Mouse (Mus musculus): ENCODE results near the gene Tab1. TPM values are rescaled to one million over a fixed set of nuclear protein-coding genes. Genes with fewer than 3 reads are reported as not detected.
A peak's percentile ranks its signal among the peaks of the same experiment; 100 is the strongest.

Gene Tab1
- total RNA-seq, 2 experiments from 2014 or later, result 11.9 to 18.3 TPM

DNA sequence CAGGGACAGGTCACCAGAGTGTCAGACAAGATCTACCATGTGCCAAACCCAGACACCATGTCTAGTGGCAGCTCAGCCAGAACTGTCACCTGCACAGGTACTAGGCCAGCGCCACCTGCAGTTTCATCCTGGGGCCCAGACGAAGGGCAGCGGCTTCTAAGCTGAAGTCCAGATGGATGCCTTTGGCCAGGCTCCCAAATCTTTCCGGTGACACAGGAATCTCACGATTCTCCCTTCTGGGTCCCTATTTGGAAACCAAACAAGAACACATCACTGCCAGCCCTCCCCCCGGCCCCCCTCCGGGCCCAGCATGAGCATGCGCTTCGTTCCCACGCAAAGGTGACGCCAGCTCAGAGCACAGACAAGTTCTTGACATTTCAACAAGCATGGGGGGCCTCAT is 30.3 kb downstream of the Tab1 start:
- no peak for DNase-seq

DNA sequence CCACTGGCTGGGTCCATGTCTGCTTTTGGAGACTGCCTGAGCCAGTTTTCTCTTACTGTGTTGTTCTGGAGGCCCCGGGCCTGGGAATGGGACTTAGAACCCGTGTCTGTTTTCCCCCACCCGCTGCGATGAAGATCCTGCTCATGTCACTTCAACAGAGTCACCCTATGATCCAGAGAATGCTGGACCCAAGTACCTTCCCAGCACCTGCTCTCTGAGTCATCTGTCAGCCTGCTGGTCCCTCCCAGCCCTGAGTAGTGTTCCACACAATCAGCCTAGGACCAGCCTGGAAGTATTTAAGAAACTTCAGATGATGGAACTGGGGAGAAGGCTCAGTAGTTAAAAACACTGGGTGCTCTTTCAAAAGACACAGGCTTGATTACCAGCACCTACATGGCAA is 30.8 kb downstream of the Tab1 start:
- DNase-seq, result no peak

GRCm38 (mm10) chr15:80165396-80165795 is 32.5 kb downstream of the Tab1 start:
- no peak for DNase-seq

GRCm38 (mm10) chr15:80169484-80169883 is 36.6 kb downstream of the Tab1 start:
- no peak for DNase-seq

DNA sequence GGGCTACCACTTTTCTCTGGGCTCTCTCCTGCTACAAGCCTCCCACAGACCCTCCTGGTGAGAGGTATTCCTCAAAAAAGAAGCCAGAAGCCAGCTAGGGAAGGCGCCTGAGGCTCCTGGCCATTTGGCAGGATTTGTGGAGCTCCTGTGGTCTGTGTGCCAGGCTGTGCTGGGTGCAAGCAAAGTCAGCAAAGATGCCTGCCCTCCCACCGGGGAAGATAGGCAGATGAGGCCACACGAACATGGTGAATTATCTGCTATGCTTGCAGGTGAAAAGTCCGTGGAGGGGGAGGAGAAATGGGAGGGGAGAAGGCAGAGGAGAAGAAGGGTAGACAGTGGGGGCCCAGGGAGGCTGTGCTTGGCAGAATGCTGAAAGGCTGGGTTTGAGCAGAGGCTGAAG is 37.4 kb downstream of the Tab1 start:
- no peak for DNase-seq

- DNase-seq, result no peak
These were observed 38.4 kb downstream of the Tab1 start for GRCm38 (mm10) chr15:80171286-80171685.

- DNase-seq, result no peak
These were observed 38.9 kb downstream of the Tab1 start for GRCm38 (mm10) chr15:80171791-80172190.

DNA sequence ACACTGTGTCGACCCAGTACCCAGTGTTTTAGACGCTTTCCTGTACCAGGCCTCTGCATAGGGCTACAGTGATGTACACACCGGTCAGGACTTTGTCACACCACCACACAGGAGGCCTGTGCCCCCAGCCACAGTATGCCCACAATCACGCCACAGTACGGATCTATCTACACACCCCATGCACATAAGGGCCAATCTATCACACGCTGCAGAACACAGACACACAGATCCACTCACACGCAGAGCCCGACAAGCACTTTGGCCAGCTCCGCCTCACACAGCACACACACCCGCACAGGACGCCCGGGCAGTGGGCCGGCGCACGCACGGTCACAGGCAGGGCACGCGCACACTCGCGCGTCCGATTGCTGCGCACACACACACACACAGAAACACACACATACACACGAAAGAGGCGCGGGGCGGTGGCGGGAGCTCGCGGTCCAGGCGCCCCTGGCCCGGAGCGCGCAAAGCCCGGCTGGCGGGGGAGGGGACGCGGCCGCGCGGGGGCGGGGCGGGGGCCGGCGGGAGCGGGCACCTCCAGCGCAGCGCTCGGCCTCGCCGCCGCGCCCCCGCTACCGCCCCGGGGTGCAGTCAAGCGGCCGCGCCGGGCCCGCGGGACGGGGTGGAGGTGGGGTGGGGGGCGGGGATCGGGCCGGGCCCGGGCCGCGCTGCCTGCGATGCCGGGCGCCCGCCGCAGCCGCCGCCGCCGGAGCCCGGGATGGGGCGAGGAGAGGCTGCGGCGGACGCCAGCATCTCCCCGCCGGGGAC is 40.3 kb downstream of the Tab1 start, which contains the start of gene Mgat3:
TSS of gene Mgat3 (plus strand) at position 721 of the 771 bp plus-strand sequence.
- peak; percentile 38 to 59 for DNase-seq

DNA sequence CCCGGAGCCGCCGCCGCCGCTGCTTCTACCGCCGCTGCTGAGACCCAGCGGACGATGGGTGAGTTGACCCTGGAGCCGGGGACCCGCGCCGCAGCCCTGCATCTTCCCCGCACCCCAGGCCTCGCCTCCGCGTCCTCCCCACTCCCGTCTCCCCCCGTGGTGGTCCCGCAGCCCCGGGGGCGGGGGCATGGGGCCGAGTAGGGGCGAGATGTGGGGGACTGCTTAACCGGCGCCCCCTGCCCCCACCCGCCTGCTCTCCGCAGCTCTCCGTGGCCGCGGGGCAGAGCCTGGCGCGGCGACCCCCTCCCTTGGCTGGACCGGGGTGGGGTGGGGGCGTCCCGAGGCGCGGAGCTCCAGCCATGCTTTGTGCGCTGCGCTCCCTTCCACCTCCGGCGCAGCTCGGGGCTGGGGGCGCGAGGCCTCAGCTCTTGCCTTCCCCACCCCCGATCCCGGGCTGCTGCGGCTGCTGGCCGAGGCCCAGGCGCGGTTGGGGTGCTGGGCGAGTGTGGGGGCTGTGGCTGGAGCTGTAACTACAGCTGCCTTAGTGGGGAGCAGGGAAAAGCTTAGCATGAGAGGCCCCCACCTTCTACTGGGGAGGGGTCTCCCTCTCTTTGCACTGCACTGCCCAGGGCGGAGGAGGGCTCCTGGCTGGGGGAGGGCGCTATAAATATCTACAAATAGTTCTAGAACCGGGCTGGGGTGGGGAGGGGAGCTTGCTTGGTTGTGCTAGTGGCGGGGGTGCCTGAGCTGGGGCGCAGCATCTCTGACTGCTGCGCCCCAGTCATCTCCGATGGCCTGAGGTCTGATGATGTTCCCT is 41.1 kb downstream of the Tab1 start:
- no peak for DNase-seq

DNA sequence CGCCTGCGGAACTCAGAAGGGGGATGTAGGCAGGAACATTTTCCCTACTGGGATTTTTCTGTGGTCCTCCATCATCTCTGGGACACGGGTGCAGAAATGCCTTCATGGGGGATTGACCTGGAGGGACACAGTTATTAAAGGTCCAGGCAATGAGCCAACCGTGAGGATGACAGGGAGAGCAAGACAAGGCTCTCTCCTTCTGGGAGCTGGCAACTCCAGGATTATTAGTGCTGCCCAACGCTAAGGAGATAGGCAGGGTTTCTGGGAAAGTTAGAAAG is 41.6 kb downstream of the Tab1 start:
- no peak for DNase-seq

- no peak for DNase-seq
These were observed 42.4 kb downstream of the Tab1 start for GRCm38 (mm10) chr15:80175316-80175715.

- no peak for DNase-seq
These were observed 42.8 kb downstream of the Tab1 start for GRCm38 (mm10) chr15:80175756-80176155.

DNA sequence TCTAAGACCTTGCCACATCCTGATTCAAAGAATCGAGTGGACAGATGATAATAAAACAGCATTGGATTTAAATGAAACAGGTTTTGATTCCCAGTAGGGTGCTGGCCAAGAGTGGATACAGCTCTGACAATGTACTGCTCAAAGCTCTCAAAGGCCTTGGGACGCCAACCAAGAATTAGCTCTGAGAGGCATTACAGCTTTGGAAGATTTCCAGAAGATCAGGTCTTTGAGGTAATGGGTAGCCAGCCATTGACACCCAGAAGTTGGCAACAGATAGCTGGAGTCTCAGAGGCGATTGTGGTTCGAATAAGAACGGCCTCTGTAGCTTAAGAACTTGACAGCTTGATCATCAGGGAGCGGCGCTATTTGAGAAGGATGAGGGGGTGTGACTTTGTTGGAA is 48.6 kb downstream of the Tab1 start:
- no peak for DNase-seq

DNA sequence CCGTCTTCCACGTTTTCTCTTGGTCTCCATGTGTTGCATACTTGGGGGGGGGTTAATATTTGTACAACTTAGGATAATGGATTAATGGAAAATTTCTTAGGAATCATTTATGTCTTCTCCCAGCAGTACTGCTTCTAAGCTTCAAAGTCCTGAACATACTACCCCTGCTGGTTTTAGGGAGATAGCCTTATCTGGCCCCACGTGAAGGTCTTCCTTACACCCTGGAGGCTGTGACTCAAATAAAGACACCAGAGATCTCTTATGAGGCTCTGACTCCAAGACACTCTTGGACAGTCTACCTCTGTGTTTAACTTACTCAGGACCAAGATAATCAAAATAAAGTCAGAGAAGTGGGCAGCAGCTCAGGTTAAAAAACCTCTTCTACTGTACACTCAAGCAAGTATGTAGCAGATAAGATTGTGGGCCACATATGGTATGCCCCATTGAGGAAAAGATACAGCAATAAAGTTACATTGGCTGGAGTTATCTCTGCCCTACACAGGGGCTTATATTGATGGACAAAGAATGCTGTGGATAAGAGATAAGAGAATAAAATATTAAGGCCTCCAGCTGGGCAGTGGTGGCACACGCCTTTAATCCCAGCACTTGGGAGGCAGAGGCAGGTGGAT is 49.3 kb downstream of the Tab1 start:
- DNase-seq, result no peak

DNA sequence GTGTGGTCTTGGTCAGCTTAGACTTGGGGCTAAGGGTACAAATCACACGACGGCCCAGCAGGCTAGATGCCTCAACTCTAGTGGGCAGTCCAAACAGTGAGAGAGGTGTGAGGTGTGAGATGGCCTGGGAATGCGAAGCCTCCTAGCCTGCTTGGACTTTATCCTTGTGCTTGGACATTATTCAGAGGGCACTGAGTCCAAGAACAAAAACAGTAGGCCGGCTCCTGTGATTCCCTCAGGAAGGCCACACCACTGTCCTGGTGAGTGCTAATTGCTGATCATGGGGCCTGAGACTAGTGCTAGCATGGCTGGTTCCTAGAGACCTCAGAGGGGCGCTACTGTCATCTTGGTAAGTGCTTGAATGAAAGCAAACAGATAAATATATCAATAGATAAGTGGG is 56.0 kb downstream of the Tab1 start:
- no peak for DNase-seq

GRCm38 (mm10) chr15:80190075-80190474 is 57.1 kb downstream of the Tab1 start:
- DNase-seq, result no peak

GRCm38 (mm10) chr15:80191585-80192245 is 58.8 kb downstream of the Tab1 start:
- DNase-seq, result no peak

DNA sequence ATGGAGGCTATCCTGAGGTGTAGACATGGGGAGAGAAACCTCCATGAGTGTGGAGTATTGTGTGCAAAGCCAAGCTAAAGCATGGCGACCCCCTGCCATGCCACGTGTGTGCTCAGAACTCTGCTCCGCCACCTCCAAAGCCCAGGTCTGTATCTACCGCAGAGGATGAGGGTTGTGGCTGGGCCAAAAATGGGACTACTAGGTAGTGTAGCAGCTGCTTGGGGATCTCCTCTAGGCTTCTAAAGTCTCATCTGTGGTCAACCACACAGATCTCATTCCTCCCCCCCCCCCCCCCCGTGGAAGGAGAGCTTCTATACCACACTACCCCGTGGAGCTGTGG is 59.3 kb downstream of the Tab1 start:
- no peak for DNase-seq

GRCm38 (mm10) chr15:80192847-80193246 is 59.9 kb downstream of the Tab1 start:
- DNase-seq, result no peak

- no peak for DNase-seq
These were observed 66.6 kb downstream of the Tab1 start for GRCm38 (mm10) chr15:80199556-80199955.

DNA sequence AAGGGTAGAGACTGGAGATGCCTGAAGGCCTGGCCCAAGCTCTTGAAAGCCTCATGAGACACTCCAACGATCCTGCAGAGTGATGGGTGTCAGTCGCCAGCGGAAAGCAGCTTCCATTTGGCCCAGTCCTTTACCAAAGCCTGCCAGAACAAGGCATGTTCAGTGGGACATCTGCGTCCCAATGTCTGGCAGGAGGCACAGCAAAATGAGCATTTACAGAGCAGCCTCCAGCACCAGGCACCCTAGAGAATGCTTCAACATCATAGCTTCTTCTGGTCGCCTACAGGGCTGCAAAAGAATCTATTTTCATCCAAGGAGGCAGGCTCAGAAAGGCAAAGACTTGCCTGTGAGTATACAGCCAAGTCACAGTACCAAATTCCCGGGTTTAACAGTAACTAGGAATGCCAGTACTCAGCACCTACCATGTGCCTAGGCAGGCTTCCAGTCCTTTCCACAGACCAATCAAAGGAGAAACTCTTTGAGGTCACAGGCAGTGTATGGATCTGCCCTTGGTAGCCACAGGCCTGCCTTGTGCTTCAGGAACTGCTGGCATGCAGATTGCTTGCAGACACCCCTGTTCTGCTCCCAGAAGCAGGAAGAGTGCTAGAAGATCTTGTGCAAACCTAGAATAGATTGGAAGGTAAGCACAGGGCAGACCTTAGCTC is 69.3 kb downstream of the Tab1 start:
- no peak for DNase-seq

DNA sequence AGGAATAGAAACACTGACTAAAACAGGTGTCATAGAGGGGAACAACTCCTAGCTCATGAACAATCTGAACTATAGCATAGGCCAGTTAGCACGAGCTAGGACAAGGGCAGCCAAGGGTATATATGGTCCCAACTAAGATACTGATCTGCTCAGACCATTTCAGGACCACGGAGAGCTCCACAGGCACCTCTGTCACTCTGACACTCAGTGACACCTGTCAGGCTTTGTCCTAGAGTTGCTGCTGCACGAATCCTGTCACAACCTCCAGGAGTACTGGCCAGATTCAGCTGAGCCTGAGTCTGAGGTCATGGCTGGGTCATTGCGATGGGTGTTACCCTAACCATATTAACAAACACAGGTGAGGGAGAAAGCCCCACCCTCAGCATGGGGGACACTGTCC is 70.5 kb downstream of the Tab1 start:
- DNase-seq, result peak; percentile 20 to 42
